Mouse (Mus musculus) stomach, embryonic 16.5 days (tissue): ENCODE results near the gene Rfx7. TPM values are rescaled to one million over a fixed set of nuclear protein-coding genes. Genes with fewer than 3 reads are reported as not detected.

ENCODE experiments used
- ATAC-seq: fragments of 200-750 bp; cut with Nextera tagmentation; 2 replicates; pipeline ENCODE4 v1.8.0; 2017; ENCODE audit warnings: moderate number of reproducible peaks, moderate TSS enrichment; ENCODE audit not compliant: insufficient read depth, low FRiP score
- H3K27ac ChIP-seq: fragments of 300-500 bp; sonication (generic); 2 replicates; pipeline ENCODE4 v1.5.1; 2014; ENCODE audit warnings: low read length
- H3K27me3 ChIP-seq: fragments of 300-500 bp; sonication (generic); 2 replicates; pipeline ENCODE4 v1.6.1; 2014; ENCODE audit warnings: low read length, control low read depth, mixed read lengths; ENCODE audit not compliant: control insufficient read depth, insufficient read depth
- H3K36me3 ChIP-seq: fragments of 300-500 bp; sonication (generic); 2 replicates; pipeline ENCODE4 v1.6.1; 2014; ENCODE audit warnings: low read length; ENCODE audit not compliant: control insufficient read depth, insufficient read depth
- H3K4me1 ChIP-seq: fragments of 300-500 bp; sonication (generic); 2 replicates; pipeline ENCODE4 v1.6.1; 2014; ENCODE audit warnings: low read length, control low read depth, mixed read lengths; ENCODE audit not compliant: control insufficient read depth, insufficient read depth
- H3K4me2 ChIP-seq: fragments of 300-500 bp; sonication (generic); 2 replicates; pipeline ENCODE4 v1.6.1; 2014; ENCODE audit warnings: low read depth, low read length, mixed read lengths
- H3K4me3 ChIP-seq: fragments of 300-500 bp; sonication (generic); replicated peaks from 2 replicates; pipeline ENCODE4 v1.5.1; 2014; ENCODE audit warnings: mild to moderate bottlenecking, low read length
- H3K9ac ChIP-seq: fragments of 300-500 bp; sonication (generic); 2 replicates; pipeline ENCODE4 v1.6.1; 2014; ENCODE audit warnings: low read length
- H3K9me3 ChIP-seq: fragments of 300-500 bp; sonication (generic); replicated peaks from 2 replicates; pipeline ENCODE4 v1.6.1; 2016; ENCODE audit warnings: low read length, control low read depth; ENCODE audit not compliant: control insufficient read depth
- WGBS: fragments of 180-500 bp; shearing (Covaris S2); extraction: QIAGEN DNeasy Blood & Tissue Kit; methylation state at CpG from one replicate; pipeline ENCODE4 v1.1.7; 2014; 5-methylcytosine and 5-hydroxymethylcytosine counted together
- polyA plus RNA-seq: library from polyadenylated mRNA; unstranded; fragments of >200 nt; fragmentation: Nextera tagmentation; extraction: Ambion mirVana; gene quantifications from 2 replicates; pipeline ENCODE4 v1.2.1, GENCODE M21; 2015

Gene Rfx7
- polyA plus RNA-seq = 7.4 and 8.8 TPM in 2 replicates

DNA sequence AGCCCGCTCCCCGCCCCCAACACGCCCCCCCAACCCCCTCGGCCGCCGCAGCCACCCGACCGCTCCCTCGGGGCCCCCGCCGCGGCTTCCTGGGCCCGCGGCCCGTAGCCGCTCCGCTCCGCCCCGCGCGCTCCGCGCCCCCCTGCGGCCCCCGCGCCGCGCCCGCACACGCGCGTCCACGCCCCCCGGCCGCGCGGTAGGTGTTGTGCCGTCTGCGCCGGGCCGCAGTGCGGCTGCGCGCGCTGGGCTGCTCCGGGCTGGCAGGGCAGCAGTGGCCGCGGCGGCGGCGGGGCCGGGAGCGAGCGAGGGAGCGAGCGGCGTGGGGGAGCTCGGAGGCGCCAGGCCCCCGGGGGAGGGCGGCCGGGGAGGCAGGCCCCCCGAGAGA, at the start of gene Rfx7:
Gene Rfx7, plus strand, starts transcription at position 245 of the 385 bp plus-strand sequence.
- H3K27ac ChIP-seq = peak within 1 kb of the TSS; percentile 97
- no peaks in the 10 kb centered on the region for H3K36me3 ChIP-seq
- ATAC-seq = peak; percentile 90
- peaks cover 8% of the 10 kb centered on the region for H3K4me1 ChIP-seq
- H3K27me3 ChIP-seq = no peaks in the 10 kb centered on the region
- H3K4me2 ChIP-seq = peak within 1 kb of the TSS; percentile 73
- H3K4me3 ChIP-seq = peak within 1 kb of the TSS; percentile 97
- H3K9ac ChIP-seq = peak within 1 kb of the TSS; percentile 99
- under 1% methylated on average over 45 of the region's 63 CpGs for WGBS
- no peaks in the 10 kb centered on the region for H3K9me3 ChIP-seq

DNA sequence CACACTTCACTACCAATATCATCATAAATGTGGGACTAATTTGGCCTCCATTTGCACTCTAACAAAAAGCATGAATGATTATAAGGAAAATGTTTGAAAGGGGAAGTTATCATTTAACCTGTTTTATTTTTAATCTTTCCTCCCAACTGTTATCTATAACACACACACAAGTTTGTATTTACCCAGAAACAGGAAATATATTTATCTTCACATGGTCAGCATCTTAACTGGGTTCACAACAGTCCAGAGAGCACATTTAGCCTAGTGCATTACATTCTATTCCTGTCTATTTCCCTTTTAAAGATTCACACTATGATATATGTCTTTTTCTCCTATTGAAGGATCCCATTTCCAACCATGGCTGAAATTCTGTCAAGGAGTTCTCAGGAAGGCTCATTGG, 43.5 kb upstream of the Rfx7 start:
- H3K27ac ChIP-seq = no peak overlapping the region
- no peaks in the 10 kb centered on the region for H3K27me3 ChIP-seq
- no peaks in the 10 kb centered on the region for H3K9me3 ChIP-seq
- H3K36me3 ChIP-seq = no peaks in the 10 kb centered on the region; the same call in 1 of the 2 replicates
- no peak overlapping the region for H3K4me3 ChIP-seq
- ATAC-seq = no peak
- peaks cover 6% of the 10 kb centered on the region for H3K4me1 ChIP-seq
- H3K4me2 ChIP-seq = no peak overlapping the region
- H3K9ac ChIP-seq = no peak overlapping the region

DNA sequence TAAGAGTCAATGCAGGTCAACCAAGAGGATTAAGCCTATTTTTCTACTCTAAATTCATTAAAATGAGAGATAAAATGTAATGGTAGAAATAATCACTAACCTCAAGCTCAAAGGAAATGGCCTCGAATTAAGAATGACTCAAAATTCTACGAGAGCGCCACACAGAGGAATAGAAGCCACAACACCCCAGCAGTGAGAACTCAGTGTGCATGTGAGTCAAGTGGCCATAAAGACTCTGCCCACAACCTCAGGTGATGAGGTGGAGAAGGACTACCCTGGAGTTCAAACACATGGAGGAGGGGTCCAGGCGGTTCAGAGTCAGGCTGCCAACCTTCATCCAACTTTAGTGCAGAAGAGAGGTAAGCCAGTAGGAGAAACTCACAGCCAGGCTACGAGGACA, 42.9 kb upstream of the Rfx7 start:
- ATAC-seq = no peak

DNA sequence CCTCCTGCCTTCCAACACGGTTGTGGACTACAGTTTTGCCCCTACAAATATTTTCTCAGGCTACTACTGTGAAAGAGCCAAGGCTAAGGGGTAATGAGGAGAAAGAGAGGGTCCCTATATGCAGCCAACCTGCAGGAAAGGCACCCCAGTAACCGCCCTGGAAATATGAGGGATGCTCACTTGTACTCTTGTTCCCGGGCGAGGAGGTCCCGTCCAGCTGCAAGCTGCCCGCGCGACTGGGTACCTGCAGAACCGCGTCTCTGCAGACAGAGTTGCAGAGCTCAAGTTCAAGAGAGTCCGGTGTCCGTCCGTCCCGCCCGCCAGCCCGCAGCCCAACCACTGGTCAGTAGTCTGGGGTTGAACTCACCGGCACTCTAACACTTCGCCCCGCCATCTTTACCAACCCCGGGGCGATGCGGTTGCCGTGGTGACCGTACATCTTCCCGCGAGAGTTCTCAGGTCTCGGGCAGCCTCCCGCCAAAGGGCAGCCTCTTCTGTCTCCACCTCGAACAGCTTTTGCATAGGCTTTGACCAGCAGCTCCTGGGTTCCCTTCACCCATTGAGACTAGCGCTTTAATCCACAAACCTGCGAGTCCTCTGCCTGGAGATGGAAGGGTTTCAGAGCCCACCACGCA, 40.4 kb upstream of the Rfx7 start:
- ATAC-seq = peak; percentile 94
- Histone ChIP-seq H3K27me3 (no peaks in the 10 kb centered on the region), H3K27ac (peak overlapping the region; percentile 83), H3K4me2 (peak overlapping the region; percentile 81), H3K4me1 (peaks cover 6% of the 10 kb centered on the region), H3K9me3 (no peaks in the 10 kb centered on the region), H3K36me3 (no peaks in the 10 kb centered on the region), H3K9ac (peak overlapping the region; percentile 85), H3K4me3 (peak overlapping the region; percentile 85)
- WGBS = under 1% methylated on average over 32 of the region's 32 CpGs

More for the DNA sequence above, 42.9 kb upstream of the Rfx7 start:
- H3K36me3 ChIP-seq = no peaks in the 10 kb centered on the region; the same call in 1 of the 2 replicates
- H3K9ac ChIP-seq = no peak overlapping the region
- H3K4me1 ChIP-seq = peaks cover 6% of the 10 kb centered on the region
- H3K27me3 ChIP-seq = no peaks in the 10 kb centered on the region
- 96% methylated on average over 5 of the region's 5 CpGs for WGBS
- no peak overlapping the region for H3K4me2 ChIP-seq
- no peaks in the 10 kb centered on the region for H3K9me3 ChIP-seq
- H3K27ac ChIP-seq = no peak overlapping the region
- no peak overlapping the region for H3K4me3 ChIP-seq

DNA sequence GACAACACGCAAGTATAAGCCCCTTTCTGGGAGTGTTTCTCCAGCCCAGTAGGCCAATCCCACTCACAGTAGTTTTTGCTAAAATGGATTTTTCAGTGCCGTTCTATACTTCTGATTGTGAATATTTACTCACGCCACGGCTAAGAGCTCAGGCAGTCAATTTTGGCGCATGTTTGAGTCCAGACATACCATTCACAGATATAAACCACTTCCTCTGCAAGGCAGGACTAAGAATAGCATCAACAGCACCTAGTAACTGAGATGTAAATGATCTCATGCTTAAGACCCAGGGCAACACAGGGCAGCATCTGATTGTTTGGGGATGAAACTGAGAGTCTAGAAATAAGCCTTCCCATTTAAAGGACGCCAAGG, 39.9 kb upstream of the Rfx7 start, which contains the start of gene Tex9:
Gene Tex9, minus strand, starts transcription at position 19 of the 372 bp plus-strand sequence.
- H3K9ac ChIP-seq = peak within 1 kb of the TSS; percentile 85
- H3K9me3 ChIP-seq = no peaks in the 10 kb centered on the region
- ATAC-seq = peak; percentile 16; the same call in 1 of the 2 replicates
- peak within 1 kb of the TSS; percentile 85 for H3K4me3 ChIP-seq
- H3K4me2 ChIP-seq = peak within 1 kb of the TSS; percentile 81
- H3K27me3 ChIP-seq = no peaks in the 10 kb centered on the region
- H3K36me3 ChIP-seq = no peaks in the 10 kb centered on the region
- WGBS = 7% methylated on average over 6 of the region's 6 CpGs
- peak within 1 kb of the TSS; percentile 83 for H3K27ac ChIP-seq
- peaks cover 6% of the 10 kb centered on the region for H3K4me1 ChIP-seq

DNA sequence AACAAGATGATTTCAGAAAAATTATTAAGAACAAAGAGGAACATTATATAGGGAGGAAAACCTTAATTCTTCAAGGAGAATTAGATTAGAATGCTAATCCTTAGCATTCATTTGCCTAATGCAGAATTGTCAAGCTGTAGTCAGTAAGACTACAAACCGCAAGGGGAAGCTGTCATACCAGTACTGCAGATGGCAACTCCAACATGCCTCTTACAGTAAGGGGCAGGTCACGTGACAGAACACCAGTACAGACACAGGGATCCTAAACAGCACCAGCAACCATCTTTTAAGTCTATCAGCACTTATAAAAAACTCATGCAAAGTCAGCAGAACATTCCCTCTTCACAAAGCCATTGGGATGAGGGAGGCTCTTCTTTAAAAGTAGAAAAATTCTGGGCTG, 38.6 kb upstream of the Rfx7 start:
- Histone ChIP-seq H3K9me3 (no peaks in the 10 kb centered on the region), H3K4me1 (peaks cover 6% of the 10 kb centered on the region), H3K27me3 (no peaks in the 10 kb centered on the region), H3K4me3 (no peak overlapping the region), H3K4me2 (no peak overlapping the region), H3K36me3 (no peaks in the 10 kb centered on the region), H3K27ac (no peak overlapping the region), H3K9ac (no peak overlapping the region)
- ATAC-seq = no peak
- 89% methylated on average over 2 of the region's 2 CpGs for WGBS

DNA sequence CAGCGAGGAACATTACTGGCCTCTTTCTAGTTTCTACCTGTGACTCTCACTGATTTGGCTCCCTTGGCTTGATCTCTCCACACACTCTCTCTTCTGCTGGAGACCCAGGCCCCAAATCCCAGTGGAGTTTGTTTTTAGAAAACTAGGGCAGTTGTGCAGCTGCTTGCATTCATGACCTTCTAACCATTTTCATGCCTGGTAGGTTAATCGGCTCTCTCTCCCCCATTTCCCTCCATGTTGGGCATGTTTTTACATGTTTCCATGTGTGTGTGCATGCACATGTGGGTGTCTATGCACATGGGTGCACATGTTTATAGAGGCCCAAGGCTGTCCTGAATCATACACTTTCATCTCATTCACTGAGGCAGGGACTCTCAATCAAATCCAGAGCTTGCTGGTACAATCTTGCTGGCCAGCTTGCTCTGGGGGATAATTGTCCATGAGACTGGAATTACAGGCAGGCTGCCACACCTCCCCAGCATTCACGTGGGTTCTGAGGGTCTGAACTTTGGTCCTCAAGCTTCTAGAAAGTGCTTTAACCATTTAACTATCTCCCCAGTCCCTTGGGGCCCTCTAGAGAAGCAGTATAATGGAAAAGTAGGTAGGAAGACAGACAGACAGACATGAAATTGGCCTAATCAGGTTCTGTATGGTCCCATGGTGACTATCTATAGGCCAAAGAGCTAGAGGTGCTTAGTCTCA, 37.9 kb upstream of the Rfx7 start:
- Histone ChIP-seq H3K36me3 (no peaks in the 10 kb centered on the region), H3K27ac (no peak overlapping the region), H3K4me1 (peaks cover 6% of the 10 kb centered on the region), H3K9me3 (no peaks in the 10 kb centered on the region), H3K27me3 (no peaks in the 10 kb centered on the region), H3K9ac (no peak overlapping the region), H3K4me3 (no peak overlapping the region), H3K4me2 (no peak overlapping the region)
- 79% methylated on average over 3 of the region's 3 CpGs for WGBS
- ATAC-seq = no peak

DNA sequence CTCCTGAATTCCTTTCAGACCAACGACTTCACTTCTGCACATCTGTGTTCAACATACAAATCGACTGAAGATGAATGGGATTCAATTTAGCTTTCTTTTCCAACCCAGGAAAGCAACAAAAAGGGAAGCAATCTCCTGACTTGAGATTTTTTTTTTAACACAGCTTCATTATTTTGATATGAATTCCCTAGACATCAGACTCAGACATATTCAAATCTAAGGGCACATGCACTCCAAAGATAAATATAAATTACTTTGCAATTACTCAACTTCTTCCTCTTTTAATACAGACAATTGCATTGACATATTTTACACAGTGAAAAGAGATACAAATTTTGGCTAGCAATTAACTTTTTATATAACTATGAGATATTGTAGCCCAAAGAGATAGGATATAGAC, 35.3 kb upstream of the Rfx7 start:
- H3K9ac ChIP-seq = no peak overlapping the region
- H3K27ac ChIP-seq = no peak overlapping the region
- no peaks in the 10 kb centered on the region for H3K27me3 ChIP-seq
- no peak overlapping the region for H3K4me2 ChIP-seq
- ATAC-seq = no peak
- H3K36me3 ChIP-seq = no peaks in the 10 kb centered on the region
- H3K4me1 ChIP-seq = peaks cover 3% of the 10 kb centered on the region; the same call in 1 of the 2 replicates
- no peaks in the 10 kb centered on the region for H3K9me3 ChIP-seq
- H3K4me3 ChIP-seq = no peak overlapping the region
- WGBS = 52% methylated on average over 2 of the region's 2 CpGs

DNA sequence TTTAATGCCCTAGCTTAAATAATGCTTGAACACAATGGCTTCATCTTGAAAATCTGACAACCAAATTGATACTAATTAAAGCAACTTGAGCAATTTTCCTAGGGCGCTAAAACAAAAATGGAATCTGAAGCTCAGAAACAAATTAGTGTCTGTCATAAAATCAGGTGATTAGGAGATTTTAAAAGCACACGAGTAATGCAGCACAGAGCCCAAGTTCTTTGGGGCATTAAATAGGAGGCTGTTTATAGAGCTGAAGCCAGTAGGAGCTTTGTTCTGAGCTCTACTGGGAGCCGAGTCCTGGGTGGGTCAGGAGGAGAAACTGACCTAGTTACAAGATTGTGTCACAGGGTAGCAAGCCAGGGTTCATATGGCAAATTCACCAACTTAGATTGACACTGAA, 34.9 kb upstream of the Rfx7 start:
- H3K27ac ChIP-seq = no peak overlapping the region
- H3K4me2 ChIP-seq = no peak overlapping the region
- no peaks in the 10 kb centered on the region for H3K27me3 ChIP-seq
- H3K9me3 ChIP-seq = no peaks in the 10 kb centered on the region
- H3K36me3 ChIP-seq = no peaks in the 10 kb centered on the region
- H3K9ac ChIP-seq = no peak overlapping the region
- H3K4me1 ChIP-seq = peaks cover 2% of the 10 kb centered on the region; the same call in 1 of the 2 replicates
- WGBS = 72% methylated on average over 3 of the region's 3 CpGs
- no peak overlapping the region for H3K4me3 ChIP-seq
- ATAC-seq = no peak
